Mouse (Mus musculus): ENCODE measurements around the gene Plekha8. TPM values are rescaled to one million over a fixed set of nuclear protein-coding genes. Genes with fewer than 3 reads are reported as not detected.

Plekha8 gene
- polyA plus RNA-seq (2012; rRNA removed) = 7.6 and 8.0 TPM in 2 replicates

- peak; percentile 73 to 90 for DNase-seq (ENCODE audit: extremely low spot score in 1 of 2, low spot score in 1 of 2)
These were observed at the start of gene Plekha8 for GRCm38 (mm10) chr6:54594469-54595329. TSS of gene Plekha8 (plus strand) at chr6:54595111.

GRCm38 (mm10) chr6:54548314-54549019, 46.4 kb upstream of the Plekha8 start:
- DNase-seq (ENCODE audit: extremely low spot score in 1 of 2, low spot score in 1 of 2) = no peak

GRCm38 (mm10) chr6:54549311-54549710, 45.6 kb upstream of the Plekha8 start:
- DNase-seq (ENCODE audit: extremely low spot score in 1 of 2, low spot score in 1 of 2) = no peak

- DNase-seq (ENCODE audit: extremely low spot score in 1 of 2, low spot score in 1 of 2) = no peak
These were observed 44.0 kb upstream of the Plekha8 start for GRCm38 (mm10) chr6:54550801-54551323.

GRCm38 (mm10) chr6:54552721-54553413, 42.0 kb upstream of the Plekha8 start:
- DNase-seq (ENCODE audit: extremely low spot score in 1 of 2, low spot score in 1 of 2) = no peak

GRCm38 (mm10) chr6:54553632-54554031, 41.3 kb upstream of the Plekha8 start:
- DNase-seq (ENCODE audit: extremely low spot score in 1 of 2, low spot score in 1 of 2) = no peak

- DNase-seq (ENCODE audit: extremely low spot score in 1 of 2, low spot score in 1 of 2) = no peak
These were observed 40.4 kb upstream of the Plekha8 start for GRCm38 (mm10) chr6:54554341-54555110.

GRCm38 (mm10) chr6:54555816-54556215, 39.1 kb upstream of the Plekha8 start:
- no peak for DNase-seq (ENCODE audit: extremely low spot score in 1 of 2, low spot score in 1 of 2)

- DNase-seq (ENCODE audit: extremely low spot score in 1 of 2, low spot score in 1 of 2) = no peak
These were observed 37.2 kb upstream of the Plekha8 start for GRCm38 (mm10) chr6:54557671-54558070.

GRCm38 (mm10) chr6:54558466-54558865, 36.4 kb upstream of the Plekha8 start:
- DNase-seq (ENCODE audit: extremely low spot score in 1 of 2, low spot score in 1 of 2) = no peak

GRCm38 (mm10) chr6:54562018-54562809, 32.7 kb upstream of the Plekha8 start:
- DNase-seq (ENCODE audit: extremely low spot score in 1 of 2, low spot score in 1 of 2) = no peak

GRCm38 (mm10) chr6:54563561-54563960, 31.4 kb upstream of the Plekha8 start:
- no peak for DNase-seq (ENCODE audit: extremely low spot score in 1 of 2, low spot score in 1 of 2)

- DNase-seq (ENCODE audit: extremely low spot score in 1 of 2, low spot score in 1 of 2) = no peak
These were observed 30.4 kb upstream of the Plekha8 start for GRCm38 (mm10) chr6:54564506-54564991.

- DNase-seq (ENCODE audit: extremely low spot score in 1 of 2, low spot score in 1 of 2) = peak in 1 of 2 experiments; percentile 43
These were observed 29.9 kb upstream of the Plekha8 start for GRCm38 (mm10) chr6:54565012-54565411.

- DNase-seq (ENCODE audit: extremely low spot score in 1 of 2, low spot score in 1 of 2) = peak; percentile 69 to 82
These were observed 29.0 kb upstream of the Plekha8 start, which contains the start of gene Scrn1 for GRCm38 (mm10) chr6:54565665-54566545. TSS of gene Scrn1 (minus strand) at chr6:54566489.

- no peak for DNase-seq (ENCODE audit: extremely low spot score in 1 of 2, low spot score in 1 of 2)
These were observed 28.4 kb upstream of the Plekha8 start for GRCm38 (mm10) chr6:54566546-54566919.

GRCm38 (mm10) chr6:54569776-54570175, 25.1 kb upstream of the Plekha8 start:
- DNase-seq (ENCODE audit: extremely low spot score in 1 of 2, low spot score in 1 of 2) = no peak
